Mouse (Mus musculus) ES-Bruce4 (cell line): ENCODE measurements around the gene Slc38a3. TPM values are rescaled to one million over a fixed set of nuclear protein-coding genes. Genes with fewer than 3 reads are reported as not detected.

ENCODE experiments used
- H3K27ac ChIP-seq: 2 replicates; pipeline ENCODE4 v1.5.1; 2012; ENCODE audit warnings: low read length, inconsistent platforms; ENCODE audit not compliant: insufficient read depth
- H3K27me3 ChIP-seq: 2 replicates; pipeline ENCODE4 v1.6.1; 2012; ENCODE audit warnings: mild to moderate bottlenecking, low read length, inconsistent platforms; ENCODE audit not compliant: control insufficient read depth, poor library complexity, insufficient read depth, severe bottlenecking
- H3K36me3 ChIP-seq: 2 replicates; pipeline ENCODE4 v1.6.1; 2012; ENCODE audit warnings: inconsistent platforms, mild to moderate bottlenecking, low read length, moderate library complexity; ENCODE audit not compliant: control insufficient read depth, poor library complexity, insufficient read depth, severe bottlenecking
- H3K4me1 ChIP-seq: one replicate; pipeline ENCODE4 v1.8.1; 2011; ENCODE audit warnings: low read length; ENCODE audit not compliant: control insufficient read depth, insufficient read depth
- H3K4me3 ChIP-seq: 2 replicates; pipeline ENCODE4 v1.5.1; 2011; ENCODE audit warnings: low read depth, mild to moderate bottlenecking, low read length
- H3K9ac ChIP-seq: 2 replicates; pipeline ENCODE4 v1.6.1; 2012; ENCODE audit warnings: low read depth, mild to moderate bottlenecking, inconsistent platforms; ENCODE audit not compliant: poor library complexity, severe bottlenecking
- H3K9me3 ChIP-seq: replicated peaks from 2 replicates; pipeline ENCODE4 v1.6.1; 2012; ENCODE audit warnings: mild to moderate bottlenecking, low read length, inconsistent platforms; ENCODE audit not compliant: control insufficient read depth, poor library complexity, insufficient read depth, severe bottlenecking
- CTCF ChIP-seq: IDR thresholded peaks from one replicate; pipeline ENCODE4 v1.8.1; 2011; ENCODE audit warnings: low read depth, low read length
- EP300 ChIP-seq: IDR thresholded peaks from 2 replicates; pipeline ENCODE4 v1.6.1; 2011; ENCODE audit warnings: low read depth, low read length; ENCODE audit not compliant: insufficient read depth
- POLR2A ChIP-seq: IDR thresholded peaks from one replicate; pipeline ENCODE4 v1.8.1; 2011; ENCODE audit warnings: low read length; ENCODE audit not compliant: insufficient read depth
- polyA plus RNA-seq: library from polyadenylated mRNA; stranded (reverse); fragments of >200 nt; gene quantifications from 2 replicates; pipeline ENCODE4 v1.2.4, GENCODE M21; 2011; ENCODE audit warnings: low read depth; ENCODE audit not compliant: missing spikeins, insufficient read depth, insufficient read length

Gene Slc38a3
- polyA plus RNA-seq, 1 experiment = 8.1 TPM

- Histone ChIP-seq H3K27me3 (no peaks in the 10 kb centered on the region), H3K27ac (no peak overlapping the region), H3K4me1 (no peaks in the 10 kb centered on the region), H3K9ac (no peak overlapping the region), H3K36me3 (no peaks in the 10 kb centered on the region), H3K4me3 (no peak overlapping the region), H3K9me3 (no peaks in the 10 kb centered on the region)
- no peak for TF ChIP-seq POLR2A
- TF ChIP-seq CTCF = no peak
- TF ChIP-seq EP300 = no peak
Observed at GRCm38 (mm10) chr9:107701594-107701993, 32.3 kb upstream of the Slc38a3 start.

GRCm38 (mm10) chr9:107700114-107700571, 30.8 kb upstream of the Slc38a3 start:
- TF ChIP-seq EP300 = no peak
- TF ChIP-seq POLR2A = no peak
- no peak for TF ChIP-seq CTCF
- Histone ChIP-seq H3K36me3 (no peaks in the 10 kb centered on the region), H3K9ac (no peak overlapping the region), H3K27ac (no peak overlapping the region), H3K4me3 (no peak overlapping the region), H3K9me3 (no peaks in the 10 kb centered on the region), H3K4me1 (no peaks in the 10 kb centered on the region), H3K27me3 (no peaks in the 10 kb centered on the region)

- no peaks in the 10 kb centered on the region for H3K36me3 ChIP-seq
- H3K4me3 ChIP-seq = no peak overlapping the region
- H3K27ac ChIP-seq = no peak overlapping the region
- no peaks in the 10 kb centered on the region for H3K4me1 ChIP-seq
- no peaks in the 10 kb centered on the region for H3K9me3 ChIP-seq
- TF ChIP-seq POLR2A (no peak), CTCF (no peak), EP300 (no peak)
- H3K9ac ChIP-seq = no peak overlapping the region
- no peaks in the 10 kb centered on the region for H3K27me3 ChIP-seq
Observed at GRCm38 (mm10) chr9:107699376-107699980, 30.1 kb upstream of the Slc38a3 start.

DNA sequence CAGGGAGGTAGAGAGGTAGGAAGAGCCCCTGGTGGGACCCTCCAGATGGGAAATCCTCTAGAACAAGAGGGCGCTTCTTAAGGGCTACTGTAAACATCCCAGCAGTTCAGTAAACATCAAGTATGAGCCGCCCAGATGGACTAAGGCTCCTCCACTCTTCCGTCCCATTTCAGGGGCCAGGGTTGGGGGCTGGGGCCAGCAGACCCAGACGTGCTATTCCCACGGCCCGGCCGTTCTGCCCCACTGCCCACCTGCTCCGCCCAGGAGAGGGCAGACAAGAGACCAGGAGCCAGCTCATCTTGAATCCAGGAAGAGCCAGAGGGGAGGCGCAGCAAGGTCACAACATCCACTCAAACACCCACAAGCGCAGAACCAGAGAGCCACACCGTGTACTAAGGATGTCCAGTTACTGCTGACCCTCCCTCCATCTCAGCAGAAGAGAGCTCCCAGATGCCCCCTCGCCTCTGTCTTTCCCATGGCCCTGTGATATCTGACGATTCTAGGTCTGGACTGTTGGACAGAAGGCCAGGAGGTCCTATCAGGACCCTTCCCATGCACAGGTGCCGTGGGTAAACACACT, 29.4 kb upstream of the Slc38a3 start:
- no peaks in the 10 kb centered on the region for H3K9me3 ChIP-seq
- no peaks in the 10 kb centered on the region for H3K4me1 ChIP-seq
- H3K27ac ChIP-seq = no peak overlapping the region
- H3K36me3 ChIP-seq = no peaks in the 10 kb centered on the region
- H3K9ac ChIP-seq = no peak overlapping the region
- H3K4me3 ChIP-seq = 0 out of 2 replicates have a peak overlapping the region, but pooled peaks have one; percentile 14
- TF ChIP-seq CTCF (no peak), POLR2A (no peak), EP300 (no peak)
- no peaks in the 10 kb centered on the region for H3K27me3 ChIP-seq

- no peak overlapping the region for H3K4me3 ChIP-seq
- H3K9me3 ChIP-seq = no peaks in the 10 kb centered on the region
- no peaks in the 10 kb centered on the region for H3K4me1 ChIP-seq
- no peak for TF ChIP-seq CTCF
- no peak for TF ChIP-seq POLR2A
- no peak for TF ChIP-seq EP300
- H3K9ac ChIP-seq = no peak overlapping the region
- H3K27me3 ChIP-seq = no peaks in the 10 kb centered on the region
- H3K36me3 ChIP-seq = no peaks in the 10 kb centered on the region
- H3K27ac ChIP-seq = no peak overlapping the region
Observed at GRCm38 (mm10) chr9:107697811-107698521, 28.6 kb upstream of the Slc38a3 start.

DNA sequence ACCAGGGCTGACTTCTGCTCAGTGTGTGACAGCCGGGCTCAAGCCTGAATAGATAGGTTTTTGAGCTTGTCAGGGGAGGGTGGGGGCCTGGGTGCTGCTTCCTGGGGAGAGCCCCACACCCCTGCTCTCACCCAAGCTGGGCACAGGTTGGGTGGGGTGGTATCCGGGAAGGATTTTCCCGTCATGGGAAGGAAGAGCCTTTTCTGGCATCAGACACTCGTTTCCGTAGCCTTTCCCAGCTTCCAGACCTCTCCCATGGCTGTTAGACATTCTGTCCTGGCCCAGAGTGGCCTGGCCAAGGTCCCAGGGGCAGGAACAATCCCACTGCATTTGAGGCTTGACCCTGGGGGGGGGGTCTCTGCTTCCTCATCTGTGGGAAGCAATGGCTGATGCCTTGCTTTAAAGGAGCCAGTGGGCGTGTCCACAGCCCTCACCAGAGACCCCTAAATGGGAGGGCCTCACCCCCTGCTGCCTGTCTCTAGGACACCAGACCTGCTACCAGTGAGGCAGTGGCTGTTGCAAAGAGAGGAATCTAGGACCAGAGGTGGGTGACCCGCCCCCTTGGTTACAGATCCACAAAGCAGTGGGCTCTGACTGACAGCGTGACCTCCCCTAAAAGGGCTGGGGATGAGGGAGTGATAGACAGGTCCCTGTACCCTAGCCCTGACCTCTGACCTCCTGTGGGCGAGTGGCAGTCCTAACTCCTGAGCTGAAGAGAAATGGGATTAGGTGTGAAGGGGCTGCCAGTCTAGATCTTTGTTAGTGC, 27.7 kb upstream of the Slc38a3 start:
- Histone ChIP-seq H3K4me1 (no peaks in the 10 kb centered on the region), H3K36me3 (no peaks in the 10 kb centered on the region)
- TF ChIP-seq CTCF = no peak

More for the DNA sequence above, 27.7 kb upstream of the Slc38a3 start:
- H3K9ac ChIP-seq = no peak overlapping the region
- H3K27ac ChIP-seq = no peak overlapping the region
- no peak overlapping the region for H3K4me3 ChIP-seq
- H3K27me3 ChIP-seq = no peaks in the 10 kb centered on the region
- no peaks in the 10 kb centered on the region for H3K9me3 ChIP-seq
